Mouse (Mus musculus) adrenal gland, adult 18-20 months (tissue): ENCODE data around the gene Atp2a2. TPM values are rescaled to one million over a fixed set of nuclear protein-coding genes. Genes with fewer than 3 reads are reported as not detected.
"Not testable (repeated sequence)": the region's sequence is repeated elsewhere in the genome, so short reads cannot be mapped to it uniquely, and the experiment has no call there.

Source experiments
- DNase-seq, 2 experiments: peaks; one replicate each; pipeline ENCODE4 v3.0.0; 2021 to 2022; ENCODE audit warnings: low spot score in 2 of 2
- total RNA-seq, 2 experiments: library from RNA; stranded (reverse); gene quantifications; 1 replicate in 1 of 2; 2 replicates in 1 of 2; pipeline ENCODE4 v1.2.3; 2021

Gene Atp2a2
- total RNA-seq, 2 experiments from 2014 or later = 198 to 199 TPM

DNA sequence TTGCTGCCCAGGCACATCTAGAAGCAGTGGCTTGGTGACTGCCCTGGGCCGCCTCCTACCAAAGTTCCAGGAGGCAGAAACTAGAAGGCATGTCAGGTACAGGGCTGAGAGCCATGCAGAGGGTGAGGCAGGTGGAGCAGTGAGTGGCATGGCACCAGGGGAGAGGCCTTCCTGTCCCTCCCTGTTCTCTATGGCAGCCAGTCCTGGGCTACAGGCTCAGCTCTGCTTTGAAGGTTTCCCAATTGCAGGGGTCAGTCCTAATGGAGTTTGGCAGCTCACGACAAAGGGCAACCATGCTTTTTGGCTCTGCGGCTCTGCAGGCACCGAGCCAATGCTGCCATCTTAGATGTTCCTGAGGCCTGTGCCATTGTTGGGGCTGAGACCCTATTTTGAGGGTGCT lies 47.6 kb downstream of the Atp2a2 start:
- DNase-seq = no peak

DNA sequence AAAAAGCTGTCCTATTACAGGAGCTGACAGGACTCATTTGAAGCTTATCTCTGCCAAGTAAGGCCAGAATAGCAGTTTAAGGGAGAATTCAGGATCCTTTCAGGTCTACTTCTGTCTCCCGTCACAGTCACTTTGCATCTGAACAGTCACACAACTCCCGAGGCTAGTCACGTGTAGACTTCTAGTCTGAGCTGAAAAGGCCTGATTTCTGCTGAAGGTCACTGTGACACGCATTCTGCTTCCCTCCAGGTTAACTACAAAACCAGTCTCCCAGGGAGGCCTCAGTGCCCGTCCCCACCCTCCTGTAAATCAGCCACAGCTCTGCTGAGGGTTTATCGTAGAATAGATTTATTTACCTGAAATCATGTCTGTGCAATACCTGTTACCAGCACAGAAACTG lies 48.8 kb downstream of the Atp2a2 start:
- no peak for DNase-seq

DNA sequence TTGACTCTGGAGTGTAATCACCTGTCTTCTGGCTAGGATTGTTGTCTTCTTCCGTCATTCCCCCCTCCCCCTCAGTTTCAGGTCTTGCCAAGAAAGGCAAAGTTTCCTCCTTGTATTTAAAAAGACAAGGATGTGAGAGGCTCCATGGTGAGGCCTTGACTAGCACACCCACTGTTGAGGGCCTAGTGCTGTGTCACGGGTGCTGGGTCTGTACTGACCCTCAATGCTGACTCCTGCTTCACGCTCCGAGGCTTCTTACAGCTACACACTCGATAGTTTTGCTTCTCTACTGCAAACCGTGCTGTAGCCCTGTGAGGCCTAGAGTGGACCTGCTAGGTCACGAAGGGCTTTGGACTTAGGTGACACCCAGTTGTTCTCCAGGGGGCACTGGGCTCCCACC lies 49.8 kb downstream of the Atp2a2 start:
- DNase-seq = no peak

DNA sequence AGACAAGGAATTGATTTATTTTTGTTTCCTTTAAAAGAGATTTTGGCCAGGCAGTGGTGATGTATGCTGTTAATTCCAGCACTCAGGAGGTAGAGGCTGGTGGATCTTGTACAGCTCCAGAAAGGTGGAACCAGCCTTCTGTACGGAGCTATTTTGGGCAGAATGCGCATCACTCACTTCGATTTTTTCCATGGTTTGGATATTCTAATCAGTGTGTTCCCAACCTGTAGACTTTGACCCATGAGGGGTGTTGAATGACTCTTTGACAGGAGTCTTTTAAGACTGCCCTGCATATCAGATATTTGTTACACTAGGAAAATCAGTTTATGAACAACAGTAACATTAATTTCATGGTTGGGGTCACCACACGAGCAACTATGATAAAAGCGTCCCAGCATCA lies 50.7 kb downstream of the Atp2a2 start:
- no peak for DNase-seq

DNA sequence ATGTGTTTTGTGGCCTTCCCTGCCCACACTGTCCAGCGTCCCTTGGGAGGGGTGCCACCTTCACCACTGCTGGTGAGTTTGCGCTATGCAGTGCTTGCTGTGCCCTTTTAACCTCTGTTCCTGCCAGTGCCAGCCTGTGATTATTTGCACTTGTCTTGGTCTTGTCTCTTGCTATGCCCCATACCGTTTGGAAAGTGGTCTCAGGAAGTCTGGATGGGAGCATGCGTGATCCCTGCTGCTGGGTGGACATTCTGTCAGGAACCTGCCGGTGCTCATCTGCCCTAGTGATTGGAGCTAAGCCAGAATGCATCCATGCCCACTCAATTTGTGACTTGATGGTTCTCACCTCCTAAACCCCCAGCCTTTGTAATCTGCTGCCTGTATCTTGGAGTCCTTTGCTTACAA lies 51.1 kb downstream of the Atp2a2 start:
- no peak for DNase-seq

DNA sequence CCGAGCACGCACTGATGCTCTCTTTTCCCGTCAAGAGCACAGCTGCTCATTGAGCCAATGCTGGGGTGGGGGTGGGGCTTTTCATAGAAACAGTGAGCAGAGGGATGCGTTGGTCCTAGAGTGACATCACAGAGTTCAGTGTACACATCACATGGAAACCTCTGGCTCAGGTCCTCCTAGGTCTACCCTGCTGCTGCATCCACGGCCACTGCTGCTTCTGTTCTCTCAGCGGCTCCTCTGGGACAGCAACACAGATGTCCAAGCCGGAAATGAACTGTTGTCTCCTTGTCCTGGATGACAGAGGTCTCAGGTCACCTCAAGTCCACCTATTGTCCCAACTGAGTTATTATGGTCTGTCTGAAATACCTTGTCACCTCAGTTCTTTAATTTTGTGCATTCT lies 52.1 kb downstream of the Atp2a2 start:
- no peak for DNase-seq

DNA sequence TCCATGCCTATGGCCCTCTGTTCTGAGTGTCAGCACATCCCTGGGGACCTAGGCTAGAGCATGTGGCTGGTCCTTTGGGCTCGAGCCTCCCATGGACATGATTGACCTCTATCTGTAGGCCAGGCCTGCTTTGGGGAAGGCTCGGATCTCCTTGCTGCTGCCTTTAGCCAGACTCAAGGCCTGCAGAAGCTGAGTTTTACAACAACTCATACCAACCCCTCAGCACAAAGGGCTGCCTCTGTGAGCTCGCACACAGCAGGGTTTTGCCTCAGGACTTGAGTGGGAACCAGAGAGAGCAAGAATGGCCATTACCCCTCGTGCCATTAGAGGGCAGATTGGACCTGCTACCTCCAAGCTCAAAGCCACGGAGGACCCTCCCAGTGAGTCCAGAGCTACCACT lies 53.2 kb downstream of the Atp2a2 start:
- no peak for DNase-seq

DNA sequence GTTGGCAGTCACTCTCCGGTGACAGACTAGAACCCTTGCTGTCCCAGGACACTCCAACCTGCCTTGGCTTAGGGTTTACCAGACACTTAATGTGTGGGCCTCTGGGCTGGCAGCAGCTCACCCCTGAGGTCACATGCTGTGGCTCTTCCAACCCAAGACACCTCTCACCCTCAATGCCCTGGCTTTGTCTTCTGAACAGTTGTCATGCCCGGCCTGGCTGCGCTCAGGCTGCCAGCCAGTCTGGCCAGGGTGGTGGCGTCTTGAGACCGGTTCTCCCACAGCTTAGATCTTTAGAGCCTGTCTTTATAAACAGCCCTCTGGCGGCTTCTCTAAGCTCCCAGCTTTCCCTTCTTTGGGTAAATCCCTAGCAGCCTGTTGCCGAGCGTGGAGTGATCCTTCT lies 54.2 kb downstream of the Atp2a2 start:
- no peak for DNase-seq

DNA sequence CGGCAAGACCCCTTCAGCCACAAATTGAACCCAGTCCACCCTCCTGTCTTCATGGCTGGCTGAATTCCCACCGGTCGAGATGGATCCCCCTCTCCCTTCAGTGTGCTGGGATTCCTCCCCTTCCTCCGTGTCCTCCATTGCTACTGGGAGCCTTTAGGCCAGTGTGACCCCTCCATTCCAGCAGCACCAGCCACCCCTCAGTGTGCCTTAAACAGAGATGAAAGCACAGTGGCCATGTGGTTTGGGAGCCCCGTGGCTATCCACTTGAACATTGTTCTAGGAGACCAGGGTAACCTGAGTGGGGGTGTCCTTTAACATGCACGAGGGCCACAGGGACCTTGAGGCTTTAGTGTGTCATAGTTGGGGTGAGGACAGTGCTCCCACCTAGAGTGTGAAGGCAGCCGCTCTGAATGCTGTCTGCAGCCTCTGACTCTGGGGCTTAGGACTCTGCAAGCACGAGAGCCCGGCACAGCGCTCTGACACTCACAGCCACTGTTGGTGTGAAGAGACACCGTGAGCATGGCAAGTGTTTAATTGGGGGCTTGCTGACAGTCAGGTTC lies 56.9 kb downstream of the Atp2a2 start:
- no peak for DNase-seq

DNA sequence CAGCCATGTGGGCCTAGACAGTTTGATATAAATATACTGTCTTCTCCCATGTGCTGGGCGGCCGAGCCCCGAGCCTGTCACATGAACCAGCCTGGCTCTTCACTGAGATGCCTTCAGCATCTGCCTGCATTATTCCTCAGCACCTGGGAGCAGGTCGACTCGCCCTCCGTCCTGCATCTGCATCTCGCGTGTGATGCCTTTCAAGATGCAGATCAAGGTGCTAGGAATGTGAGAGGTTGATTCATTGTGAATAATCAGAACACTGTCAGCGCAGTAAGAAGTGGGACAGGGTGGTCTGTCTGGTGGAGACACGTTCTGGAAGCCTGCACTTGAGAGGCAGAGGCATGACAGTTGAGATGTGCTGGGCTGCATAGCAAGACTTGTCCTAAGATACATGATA lies 57.5 kb downstream of the Atp2a2 start:
- no peak for DNase-seq

DNA sequence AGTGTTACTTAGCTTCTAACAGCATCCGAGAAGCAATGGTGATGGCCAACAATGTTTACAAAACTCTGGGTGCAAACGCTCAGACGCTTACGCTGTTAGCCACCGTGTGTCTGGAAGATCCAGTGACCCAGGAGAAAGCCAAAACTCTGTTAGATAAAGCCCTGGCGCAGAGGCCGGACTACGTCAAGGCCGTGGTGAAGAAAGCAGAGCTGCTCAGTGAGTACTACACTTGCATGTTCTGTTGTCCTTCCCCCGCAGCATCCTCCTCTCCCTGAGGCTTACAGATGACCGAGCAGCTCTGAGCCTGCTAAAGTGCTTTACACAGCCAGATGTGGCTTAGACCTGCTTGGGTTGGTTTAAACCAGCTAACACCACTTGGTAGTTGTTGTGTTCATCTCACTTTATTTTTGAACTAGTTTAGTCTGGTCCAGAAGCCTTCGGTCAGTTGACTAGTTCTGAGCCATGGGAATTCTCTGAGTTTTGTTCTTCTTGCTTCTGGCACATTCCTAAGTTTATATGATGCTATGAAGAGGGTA lies 61.9 kb downstream of the Atp2a2 start:
- DNase-seq = no peak

DNA sequence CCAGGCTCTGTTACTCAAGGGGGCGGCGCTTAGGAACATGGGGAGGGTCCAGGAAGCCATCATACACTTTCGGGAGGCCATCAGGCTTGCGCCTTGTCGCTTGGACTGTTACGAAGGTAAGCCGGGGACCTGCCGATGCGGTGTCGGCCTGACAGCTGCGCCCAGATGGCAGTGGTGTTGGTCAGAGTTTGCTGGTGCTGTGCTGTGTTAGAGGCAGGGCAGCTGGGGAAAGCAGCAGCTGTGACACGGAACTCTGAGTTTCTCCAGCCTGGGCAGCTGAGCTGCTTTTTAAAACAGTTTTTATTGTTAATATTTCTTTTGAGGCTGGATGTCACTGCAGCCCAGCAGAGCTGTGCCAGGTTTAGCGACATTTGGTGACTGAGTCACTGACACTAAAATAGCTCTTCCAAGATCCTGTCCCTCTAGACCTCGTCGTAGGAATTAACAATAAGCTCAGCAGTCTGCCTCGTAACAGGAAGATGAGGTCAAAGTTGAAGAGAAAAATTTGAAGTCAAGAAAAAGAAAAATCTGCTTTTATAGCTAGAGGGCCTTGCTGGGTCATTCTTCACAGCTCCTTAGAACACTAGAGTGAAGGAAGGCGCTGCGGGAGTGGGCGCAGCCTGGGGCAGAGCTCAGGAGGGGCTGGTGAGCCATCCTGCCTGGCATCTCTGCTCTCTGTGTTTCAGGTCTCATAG lies 62.5 kb downstream of the Atp2a2 start:
- DNase-seq = no peak

DNA sequence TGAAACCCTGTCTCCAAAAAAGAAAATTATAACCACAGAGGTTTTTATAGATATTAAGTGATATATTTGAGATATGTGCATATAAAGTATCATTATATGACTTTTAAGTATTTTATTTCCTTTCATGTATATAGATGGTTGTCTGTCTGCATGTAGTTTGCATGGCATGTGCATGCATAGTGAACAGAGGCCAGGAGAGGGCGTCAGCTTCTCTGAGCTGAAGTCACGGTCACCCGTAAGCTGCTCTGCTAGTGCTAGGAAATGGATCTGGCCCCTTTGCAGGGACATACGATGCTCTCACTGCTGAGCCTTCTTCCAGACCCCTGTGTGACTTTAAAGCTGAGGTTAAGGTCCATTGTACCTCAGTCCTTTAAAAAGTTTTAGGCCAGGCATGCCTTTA lies 67.5 kb downstream of the Atp2a2 start:
- DNase-seq = no peak

DNA sequence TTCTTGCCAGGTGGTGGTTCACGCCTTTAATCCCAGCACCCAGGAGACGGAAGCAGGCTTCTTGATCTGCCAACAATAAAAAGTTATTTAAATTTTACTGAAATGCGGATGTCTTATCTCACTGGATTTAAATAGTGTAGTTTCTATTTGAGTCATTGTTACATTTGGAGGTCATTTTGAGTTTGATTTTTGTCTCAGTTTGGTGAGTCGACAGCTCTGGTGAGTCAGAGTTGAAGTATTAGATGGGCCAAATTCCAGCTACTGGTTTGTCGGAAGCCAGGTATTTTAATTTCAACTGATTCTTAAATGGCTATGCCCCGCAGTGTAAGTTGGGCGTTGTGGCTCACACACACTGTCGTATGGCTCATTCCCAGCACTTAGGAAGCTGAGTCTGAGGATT lies 70.8 kb downstream of the Atp2a2 start:
- no peak for DNase-seq

DNA sequence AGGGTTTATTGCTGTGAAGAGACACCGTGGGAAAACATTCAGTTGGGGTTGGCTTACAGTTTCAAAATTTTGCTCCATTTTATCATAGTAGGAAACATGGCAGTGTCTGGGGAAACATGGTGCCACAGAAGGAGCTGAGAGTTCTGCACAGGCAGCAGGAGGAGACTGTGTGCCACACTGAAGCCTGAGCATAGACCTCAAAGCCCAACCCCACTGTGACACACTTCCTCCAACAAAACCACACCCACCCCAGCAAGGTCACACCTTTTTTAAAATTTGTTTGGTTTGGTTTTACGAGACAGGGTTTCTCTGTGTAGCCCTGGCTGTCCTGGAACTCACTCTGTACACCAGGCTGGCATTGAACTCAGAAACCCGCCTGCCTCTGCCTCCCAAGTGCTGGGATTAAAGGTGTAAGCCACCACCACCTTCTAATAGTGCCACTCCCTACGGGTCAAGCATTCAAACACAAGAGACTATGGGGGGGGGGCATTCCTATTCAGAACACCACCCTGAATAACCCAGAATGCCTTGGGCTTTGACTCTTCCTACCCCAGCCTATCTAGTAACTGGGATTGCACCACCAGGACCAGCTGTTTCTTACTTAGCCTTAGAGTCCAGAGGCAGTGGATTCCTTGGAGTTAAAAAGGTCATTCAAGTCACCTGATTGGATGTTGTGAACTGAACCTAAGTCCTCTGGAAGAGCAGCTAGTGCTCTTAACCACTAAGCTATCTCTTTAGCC lies 71.8 kb downstream of the Atp2a2 start:
- DNase-seq = no peak

DNA sequence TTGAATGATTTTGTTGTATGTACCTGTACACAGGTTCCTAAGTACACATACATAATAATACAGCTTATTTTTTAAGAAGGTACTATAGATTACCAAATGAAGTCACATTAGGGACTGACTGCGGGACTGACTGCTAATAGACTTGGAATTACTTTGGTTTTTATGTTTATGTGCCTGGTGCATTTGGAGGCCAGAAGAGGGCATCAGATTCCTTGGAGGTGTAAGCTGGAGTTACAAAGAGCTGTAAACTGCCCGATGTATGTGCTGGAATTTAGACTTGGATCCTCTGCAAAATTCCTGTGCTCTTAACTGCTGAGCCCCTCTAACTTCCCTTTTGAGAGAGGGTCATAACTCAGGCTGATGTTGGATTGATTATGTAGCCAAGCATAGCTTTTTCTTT lies 76.5 kb downstream of the Atp2a2 start:
- DNase-seq = no peak

DNA sequence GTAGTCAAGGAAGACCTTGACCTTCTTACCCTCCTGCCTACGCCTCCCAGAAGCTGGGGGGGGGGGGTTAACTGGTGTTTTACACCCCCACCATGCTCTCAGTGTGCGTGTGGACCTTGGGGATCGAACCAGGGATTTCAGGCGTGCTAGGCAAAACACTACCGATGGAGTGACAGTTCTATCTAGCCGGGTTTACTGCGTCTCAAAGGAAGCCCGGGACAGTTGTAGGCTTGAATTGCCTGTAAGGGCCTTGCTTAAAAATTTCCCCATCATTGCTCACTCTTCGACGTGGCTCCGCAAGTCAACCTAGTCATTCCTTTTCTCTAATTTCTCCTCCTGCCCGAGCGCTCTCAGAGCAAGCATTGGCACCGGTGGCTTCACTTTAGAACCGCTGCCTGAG lies 78.9 kb downstream of the Atp2a2 start:
- DNase-seq = no peak

DNA sequence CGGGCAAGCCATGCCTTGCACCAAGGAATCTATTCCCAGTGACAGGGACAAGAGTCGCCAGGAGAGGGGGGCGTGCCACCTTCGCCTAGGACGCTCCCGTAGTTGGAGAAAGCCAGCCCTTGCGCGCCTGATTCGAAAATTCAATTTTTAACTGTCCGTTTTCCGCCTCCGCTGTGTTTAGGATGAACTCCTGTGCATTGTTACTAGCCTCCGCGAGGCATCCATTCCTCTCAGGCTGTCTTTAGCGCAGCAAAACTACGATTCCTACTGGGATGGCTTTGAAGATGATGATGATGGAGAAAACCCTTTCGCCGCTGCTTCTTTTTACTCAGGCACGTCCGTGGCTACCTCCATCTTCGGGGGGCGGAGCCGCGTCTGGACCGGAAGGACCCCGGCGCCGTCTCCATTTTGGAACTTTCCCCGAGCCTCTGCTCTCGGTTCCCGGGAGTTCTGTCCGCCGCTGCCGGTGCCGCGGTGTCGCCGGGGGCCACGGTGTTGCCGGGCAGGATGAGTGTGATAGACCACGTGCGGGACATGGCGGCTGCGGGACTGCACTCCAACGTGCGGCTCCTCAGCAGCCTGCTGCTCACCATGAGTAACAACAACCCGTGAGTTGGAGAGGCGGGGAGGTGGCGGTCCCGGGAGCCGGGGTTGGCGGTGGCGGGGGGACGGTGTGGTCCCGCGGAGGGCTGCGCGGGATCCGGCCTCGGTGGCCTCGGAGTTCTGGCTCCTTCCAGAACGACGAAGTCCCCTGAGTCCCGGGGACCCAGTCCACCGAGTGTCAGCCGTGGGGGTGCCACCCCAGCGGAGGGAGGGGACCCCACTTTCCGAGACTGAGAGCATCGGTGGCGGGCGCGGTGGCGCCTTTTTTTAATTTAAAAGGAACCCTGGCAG lies 79.7 kb downstream of the Atp2a2 start:
- DNase-seq = peak; percentile 87 to 88

DNA sequence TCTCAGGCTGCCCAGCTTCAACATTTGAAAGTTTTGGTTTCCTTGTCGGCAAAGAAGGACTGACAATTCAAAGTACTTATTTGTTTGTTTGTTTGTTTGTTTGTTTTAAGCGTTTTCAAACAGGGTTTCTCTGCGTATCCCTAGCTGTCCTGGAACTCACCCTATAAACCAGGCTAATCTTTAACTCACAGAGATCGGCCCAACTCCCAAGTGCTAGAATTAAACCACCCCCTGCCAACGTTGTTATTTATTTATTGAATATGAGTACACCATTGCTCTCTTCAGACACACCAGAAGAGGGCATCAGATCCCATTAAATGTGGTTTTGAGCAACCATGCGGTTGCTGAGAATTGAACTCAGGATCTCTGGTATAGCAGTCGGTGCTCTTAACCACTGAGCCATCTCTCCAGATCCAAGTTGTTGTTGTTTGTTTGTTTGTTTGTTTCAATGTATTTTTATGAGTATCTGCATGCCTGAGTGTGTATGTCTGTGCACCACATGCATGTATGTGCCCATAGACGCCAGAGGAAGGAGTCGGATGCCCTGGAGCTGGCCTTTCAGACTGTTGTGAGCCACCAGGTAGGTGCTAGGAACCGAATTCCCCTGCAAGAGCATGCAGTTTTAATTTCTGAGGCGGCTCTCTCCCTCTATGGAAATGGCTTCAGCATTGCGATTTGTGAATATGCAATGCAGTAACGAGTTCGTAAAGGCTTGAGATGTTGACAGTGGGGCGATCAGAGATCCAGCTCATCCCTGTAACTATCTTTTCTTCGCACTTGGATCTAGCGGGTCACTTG lies 80.6 kb downstream of the Atp2a2 start, which contains the start of gene Anapc7:
TSS of gene Anapc7 (plus strand) at position 423 of the 798 bp plus-strand sequence.
- no peak for DNase-seq

DNA sequence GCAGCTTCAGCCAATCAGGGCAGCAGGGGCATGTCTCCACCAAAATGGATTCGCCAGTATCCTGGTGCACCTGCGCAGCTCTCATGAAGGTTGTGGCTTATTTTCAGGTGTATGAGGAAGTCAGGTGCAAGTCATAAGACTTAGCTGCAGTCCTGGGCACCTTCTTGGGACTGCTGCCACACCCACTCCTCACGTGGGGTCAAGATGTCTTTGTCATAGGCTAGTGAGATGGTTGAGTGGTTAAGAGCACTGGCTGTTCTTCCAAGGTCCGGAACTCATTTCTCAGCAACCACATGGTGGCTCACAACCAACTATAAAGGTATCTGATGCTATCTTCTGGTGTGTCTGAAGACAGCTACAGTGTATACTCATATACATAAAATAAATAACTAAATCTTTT lies 81.3 kb downstream of the Atp2a2 start:
- DNase-seq = not testable (repeated sequence)
